Mouse (Mus musculus): ENCODE measurements around the gene Slc25a18. TPM values are rescaled to one million over a fixed set of nuclear protein-coding genes. Genes with fewer than 3 reads are reported as not detected.

Gene Slc25a18
- polyA plus RNA-seq, 1 experiment = not detected

DNA sequence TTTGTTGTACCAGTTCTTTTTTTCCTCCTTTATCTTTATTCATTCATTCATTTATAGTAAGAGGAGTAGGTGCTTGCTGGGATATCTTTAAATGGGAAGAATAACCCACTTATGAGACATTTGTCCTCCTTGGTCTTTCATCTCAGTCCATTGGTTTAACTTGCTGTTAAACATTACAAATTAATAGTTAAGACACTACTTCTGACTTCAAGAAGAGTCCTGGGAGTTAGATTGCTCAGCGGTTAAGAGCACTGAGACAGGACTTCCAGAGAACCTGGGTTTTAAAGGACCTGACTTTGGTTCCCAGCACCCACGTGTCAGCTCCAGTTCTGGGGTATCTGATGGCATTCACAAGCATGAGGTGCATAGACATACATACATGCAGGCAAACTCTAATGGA is 27.0 kb upstream of the Slc25a18 start:
- no peaks in the 10 kb centered on the region for H3K4me1 ChIP-seq (ENCODE audit: control insufficient read depth, insufficient read depth, low read length)
- no peak overlapping the region for H3K27ac ChIP-seq (ENCODE audit: insufficient read depth, low read length)
- H3K9ac ChIP-seq (ENCODE audit: low read depth, poor library complexity, severe bottlenecking) = no peak overlapping the region
- H3K27me3 ChIP-seq (ENCODE audit: control insufficient read depth, insufficient read depth, low read length, poor library complexity, severe bottlenecking) = no peaks in the 10 kb centered on the region
- peaks cover 7% of the 10 kb centered on the region for H3K36me3 ChIP-seq (ENCODE audit: control insufficient read depth, insufficient read depth, low read length, poor library complexity, severe bottlenecking)
- H3K4me3 ChIP-seq (ENCODE audit: low read depth, low read length) = no peak overlapping the region
- no peaks in the 10 kb centered on the region for H3K9me3 ChIP-seq (replicated peaks; ENCODE audit: control insufficient read depth, insufficient read depth, low read length, poor library complexity, severe bottlenecking)
- no peak for TF ChIP-seq POLR2A (IDR thresholded peaks at IDR 0.05; ENCODE audit: insufficient read depth, low read length)

- no peaks in the 10 kb centered on the region for H3K27me3 ChIP-seq (ENCODE audit: control insufficient read depth, insufficient read depth, low read length, poor library complexity, severe bottlenecking)
- H3K9me3 ChIP-seq (replicated peaks; ENCODE audit: control insufficient read depth, insufficient read depth, low read length, poor library complexity, severe bottlenecking) = no peaks in the 10 kb centered on the region
- no peak overlapping the region for H3K9ac ChIP-seq (ENCODE audit: low read depth, poor library complexity, severe bottlenecking)
- no peaks in the 10 kb centered on the region for H3K4me1 ChIP-seq (ENCODE audit: control insufficient read depth, insufficient read depth, low read length)
- no peak overlapping the region for H3K27ac ChIP-seq (ENCODE audit: insufficient read depth, low read length)
- no peak for TF ChIP-seq POLR2A (IDR thresholded peaks at IDR 0.05; ENCODE audit: insufficient read depth, low read length)
- no peak for TF ChIP-seq CTCF (IDR thresholded peaks at IDR 0.05; ENCODE audit: low read depth, low read length)
- TF ChIP-seq EP300 (IDR thresholded peaks at IDR 0.05; ENCODE audit: insufficient read depth, low read depth, low read length) = no peak
- peaks cover 47% of the 10 kb centered on the region for H3K36me3 ChIP-seq (ENCODE audit: control insufficient read depth, insufficient read depth, low read length, poor library complexity, severe bottlenecking)
- H3K4me3 ChIP-seq (ENCODE audit: low read depth, low read length) = no peak overlapping the region
Observed at GRCm38 (mm10) chr6:120761151-120761550, 12.2 kb upstream of the Slc25a18 start.

DNA sequence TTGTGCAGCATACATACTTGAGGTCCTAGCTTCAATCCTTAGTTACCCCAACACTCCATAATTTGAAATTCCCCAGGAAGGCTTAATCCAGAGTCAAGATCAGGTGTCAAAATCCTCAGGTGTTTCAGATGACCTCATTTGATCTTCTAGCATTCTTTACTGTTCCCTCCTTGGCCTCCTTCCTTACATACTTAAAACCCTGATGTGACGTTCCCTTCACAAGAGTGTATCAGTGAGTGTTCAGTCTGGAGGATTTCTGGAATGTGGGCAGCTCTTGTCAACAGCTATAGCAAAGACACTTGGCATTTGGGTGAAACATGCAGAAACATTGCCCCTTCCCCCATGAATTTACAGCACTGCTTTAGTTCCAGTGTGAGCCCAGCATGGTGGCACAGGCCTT is 3.4 kb upstream of the Slc25a18 start:
- no peaks in the 10 kb centered on the region for H3K4me1 ChIP-seq (ENCODE audit: control insufficient read depth, insufficient read depth, low read length)
- H3K9me3 ChIP-seq (replicated peaks; ENCODE audit: control insufficient read depth, insufficient read depth, low read length, poor library complexity, severe bottlenecking) = no peaks in the 10 kb centered on the region
- H3K4me3 ChIP-seq (ENCODE audit: low read depth, low read length) = no peak overlapping the region
- H3K36me3 ChIP-seq (ENCODE audit: control insufficient read depth, insufficient read depth, low read length, poor library complexity, severe bottlenecking) = peaks cover 16% of the 10 kb centered on the region
- no peak overlapping the region for H3K9ac ChIP-seq (ENCODE audit: low read depth, poor library complexity, severe bottlenecking)
- H3K27ac ChIP-seq (ENCODE audit: insufficient read depth, low read length) = no peak overlapping the region
- no peak for TF ChIP-seq EP300 (IDR thresholded peaks at IDR 0.05; ENCODE audit: insufficient read depth, low read depth, low read length)
- TF ChIP-seq CTCF (IDR thresholded peaks at IDR 0.05; ENCODE audit: low read depth, low read length) = no peak
- no peak for TF ChIP-seq POLR2A (IDR thresholded peaks at IDR 0.05; ENCODE audit: insufficient read depth, low read length)
- H3K27me3 ChIP-seq (ENCODE audit: control insufficient read depth, insufficient read depth, low read length, poor library complexity, severe bottlenecking) = no peaks in the 10 kb centered on the region

DNA sequence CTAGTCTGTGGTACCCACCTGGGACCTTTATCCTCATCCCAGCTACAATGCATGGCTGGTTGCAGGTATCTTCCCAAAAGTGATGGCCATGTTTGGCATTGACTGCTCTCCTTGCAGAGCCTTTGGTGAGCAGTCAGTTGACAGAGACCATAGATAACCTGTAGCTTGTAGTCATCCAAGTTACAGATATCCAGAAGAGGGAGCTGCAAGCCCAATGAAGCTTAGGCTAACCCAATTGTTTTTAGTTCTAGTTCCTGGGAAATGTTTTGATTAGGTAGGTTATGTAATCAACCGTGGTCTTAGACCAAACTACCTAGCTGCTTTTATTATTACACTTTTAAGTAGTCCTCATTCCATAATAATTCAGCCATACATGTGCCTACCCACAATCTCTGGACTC is 2.0 kb upstream of the Slc25a18 start:
- no peaks in the 10 kb centered on the region for H3K4me1 ChIP-seq (ENCODE audit: control insufficient read depth, insufficient read depth, low read length)
- TF ChIP-seq POLR2A (IDR thresholded peaks at IDR 0.05; ENCODE audit: insufficient read depth, low read length) (no peak), CTCF (IDR thresholded peaks at IDR 0.05; ENCODE audit: low read depth, low read length) (no peak)
- H3K27ac ChIP-seq (ENCODE audit: insufficient read depth, low read length) = no peak overlapping the region
- no peaks in the 10 kb centered on the region for H3K27me3 ChIP-seq (ENCODE audit: control insufficient read depth, insufficient read depth, low read length, poor library complexity, severe bottlenecking)
- no peak overlapping the region for H3K9ac ChIP-seq (ENCODE audit: low read depth, poor library complexity, severe bottlenecking)
- peaks cover 7% of the 10 kb centered on the region; the same call in 1 of the 2 replicates for H3K36me3 ChIP-seq (ENCODE audit: control insufficient read depth, insufficient read depth, low read length, poor library complexity, severe bottlenecking)
- H3K9me3 ChIP-seq (replicated peaks; ENCODE audit: control insufficient read depth, insufficient read depth, low read length, poor library complexity, severe bottlenecking) = no peaks in the 10 kb centered on the region
- no peak overlapping the region for H3K4me3 ChIP-seq (ENCODE audit: low read depth, low read length)

GRCm38 (mm10) chr6:120772025-120772424 is 1.4 kb upstream of the Slc25a18 start:
- no peaks in the 10 kb centered on the region for H3K9me3 ChIP-seq (replicated peaks; ENCODE audit: control insufficient read depth, insufficient read depth, low read length, poor library complexity, severe bottlenecking)
- no peak overlapping the region for H3K9ac ChIP-seq (ENCODE audit: low read depth, poor library complexity, severe bottlenecking)
- H3K36me3 ChIP-seq (ENCODE audit: control insufficient read depth, insufficient read depth, low read length, poor library complexity, severe bottlenecking) = peaks cover under 1% of the 10 kb centered on the region; the same call in 1 of the 2 replicates
- H3K27ac ChIP-seq (ENCODE audit: insufficient read depth, low read length) = no peak overlapping the region
- no peaks in the 10 kb centered on the region for H3K27me3 ChIP-seq (ENCODE audit: control insufficient read depth, insufficient read depth, low read length, poor library complexity, severe bottlenecking)
- TF ChIP-seq POLR2A (IDR thresholded peaks at IDR 0.05; ENCODE audit: insufficient read depth, low read length) (no peak), CTCF (IDR thresholded peaks at IDR 0.05; ENCODE audit: low read depth, low read length) (no peak), EP300 (IDR thresholded peaks at IDR 0.05; ENCODE audit: insufficient read depth, low read depth, low read length) (no peak)
- no peak overlapping the region for H3K4me3 ChIP-seq (ENCODE audit: low read depth, low read length)
- H3K4me1 ChIP-seq (ENCODE audit: control insufficient read depth, insufficient read depth, low read length) = no peaks in the 10 kb centered on the region

GRCm38 (mm10) chr6:120773763-120774162 is 385 bp downstream of the Slc25a18 start:
- Histone ChIP-seq H3K36me3 (ENCODE audit: control insufficient read depth, insufficient read depth, low read length, poor library complexity, severe bottlenecking) (no peaks in the 10 kb centered on the region), H3K4me1 (ENCODE audit: control insufficient read depth, insufficient read depth, low read length) (no peaks in the 10 kb centered on the region), H3K9ac (ENCODE audit: low read depth, poor library complexity, severe bottlenecking) (no peak overlapping the region), H3K27me3 (ENCODE audit: control insufficient read depth, insufficient read depth, low read length, poor library complexity, severe bottlenecking) (no peaks in the 10 kb centered on the region), H3K4me3 (ENCODE audit: low read depth, low read length) (no peak overlapping the region), H3K9me3 (replicated peaks; ENCODE audit: control insufficient read depth, insufficient read depth, low read length, poor library complexity, severe bottlenecking) (no peaks in the 10 kb centered on the region), H3K27ac (ENCODE audit: insufficient read depth, low read length) (no peak overlapping the region)
- TF ChIP-seq POLR2A (IDR thresholded peaks at IDR 0.05; ENCODE audit: insufficient read depth, low read length) (no peak), EP300 (IDR thresholded peaks at IDR 0.05; ENCODE audit: insufficient read depth, low read depth, low read length) (no peak)

Data from ES-Bruce4 (cell line).